Mouse (Mus musculus) CD4-positive naive resting alpha-beta T cell, adult 76 days (primary cell): ENCODE results near the gene Mosmo. TPM values are rescaled to one million over a fixed set of nuclear protein-coding genes. Genes with fewer than 3 reads are reported as not detected.

Source experiments
- total RNA-seq: library from RNA; stranded (reverse); gene quantifications from one replicate; pipeline ENCODE4 v1.2.4, GENCODE M21; 2023

The Mosmo gene
- 25.7 TPM for total RNA-seq

DNA sequence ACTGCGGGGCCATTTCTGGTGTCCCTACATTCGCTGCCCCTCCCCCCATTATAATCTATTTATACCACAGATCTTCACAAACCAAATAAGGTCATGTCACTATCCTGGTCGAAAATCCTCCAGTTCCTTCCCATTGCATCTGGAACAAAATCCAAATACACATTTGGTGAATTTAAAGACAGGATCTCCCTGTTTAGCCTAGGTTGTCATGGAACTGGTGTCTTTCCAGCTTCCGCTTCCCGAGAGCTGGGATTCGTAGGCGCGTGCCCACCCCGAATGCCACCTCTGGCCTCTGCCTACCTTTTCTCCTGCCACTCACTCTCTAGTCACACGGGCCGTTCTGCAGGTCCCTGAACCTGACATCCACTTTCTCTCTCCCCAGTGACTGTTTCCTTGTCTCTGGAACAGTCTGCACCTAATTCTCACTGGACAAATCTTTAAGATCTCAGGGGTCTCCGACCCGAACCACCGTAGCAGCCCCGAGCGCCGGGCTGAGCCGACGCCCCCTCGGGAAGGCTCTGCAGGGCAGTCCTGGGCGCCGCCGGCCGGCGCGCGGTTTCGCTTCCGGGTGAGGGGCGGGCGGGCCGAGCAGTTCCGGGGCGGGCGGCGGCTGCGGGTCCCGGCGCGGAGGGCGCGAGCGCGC, at the start of gene Mosmo:
Gene Mosmo (plus strand): TSS at position 618 of the 643 bp plus-strand sequence.

DNA sequence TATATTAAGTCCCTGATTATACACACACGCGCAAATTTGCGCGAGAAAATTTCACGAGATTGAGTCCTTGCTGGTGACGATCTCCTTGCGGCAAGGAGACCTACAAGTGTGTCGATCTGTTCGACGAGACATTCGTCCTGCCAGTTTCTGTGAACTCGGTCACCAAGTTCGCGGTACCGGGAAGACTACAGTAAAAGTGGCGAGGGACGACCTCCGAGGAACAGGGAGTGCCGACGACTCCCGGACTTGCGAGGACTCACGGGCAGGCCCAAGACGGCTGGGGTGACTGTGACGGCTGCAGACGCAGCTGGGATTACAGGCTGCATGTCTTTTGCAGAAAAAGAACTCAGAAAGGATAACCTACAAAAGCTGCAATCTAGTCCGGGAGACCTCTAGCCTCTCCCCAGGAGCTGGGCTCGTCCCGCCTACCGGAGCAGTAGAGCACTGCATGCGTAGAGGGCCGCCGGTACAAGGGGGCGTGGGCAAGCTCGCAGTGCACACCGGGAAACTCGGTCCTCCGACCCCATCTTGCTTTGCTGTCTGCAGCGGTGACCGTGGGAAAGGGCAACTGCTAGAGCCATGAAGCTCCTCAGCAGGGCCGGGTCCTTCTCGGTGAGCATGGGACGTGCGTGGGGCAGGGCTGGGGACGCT, 42.6 kb upstream of the Mosmo start, which contains the start of gene Uqcrc2:
Gene Uqcrc2 (plus strand): TSS at position 466 of the 651 bp plus-strand sequence.

DNA sequence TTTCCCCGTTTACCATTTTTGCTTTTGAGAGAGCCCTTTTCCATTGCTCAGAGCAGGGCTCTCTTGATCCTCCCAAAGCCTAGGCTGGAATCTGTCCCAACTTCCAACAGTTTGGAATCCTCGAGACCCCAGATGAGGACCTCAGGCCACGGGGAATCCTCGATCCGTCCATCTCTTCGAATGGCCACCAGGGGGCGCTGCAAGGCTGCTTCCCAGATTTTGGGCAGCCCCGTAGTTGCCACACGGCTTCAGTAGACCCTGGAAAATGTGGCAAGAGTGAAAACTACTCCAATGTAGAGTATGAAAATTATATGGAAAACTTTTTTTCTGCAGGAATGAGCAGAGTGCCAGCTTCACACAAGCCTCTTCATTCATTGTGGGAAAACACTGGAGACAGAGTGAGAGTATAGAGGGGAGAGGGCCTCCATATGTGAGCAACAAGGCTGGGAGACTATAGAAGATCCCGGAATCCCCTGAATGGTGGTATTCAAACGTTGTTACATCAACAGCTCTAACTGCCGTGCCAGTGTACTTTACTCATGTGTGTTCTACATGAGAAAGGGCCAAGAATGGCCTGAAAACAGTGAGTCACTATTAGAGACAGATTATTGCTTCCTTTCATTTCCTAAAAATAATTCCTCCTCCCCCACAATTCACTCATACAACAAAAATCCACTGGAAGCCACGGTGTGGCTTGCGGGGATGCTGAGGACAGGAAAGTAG, 7.1 kb upstream of the Mosmo start, which contains the start of gene Pdzd9:
Gene Pdzd9 (minus strand): TSS at position 191 of the 723 bp plus-strand sequence.

DNA sequence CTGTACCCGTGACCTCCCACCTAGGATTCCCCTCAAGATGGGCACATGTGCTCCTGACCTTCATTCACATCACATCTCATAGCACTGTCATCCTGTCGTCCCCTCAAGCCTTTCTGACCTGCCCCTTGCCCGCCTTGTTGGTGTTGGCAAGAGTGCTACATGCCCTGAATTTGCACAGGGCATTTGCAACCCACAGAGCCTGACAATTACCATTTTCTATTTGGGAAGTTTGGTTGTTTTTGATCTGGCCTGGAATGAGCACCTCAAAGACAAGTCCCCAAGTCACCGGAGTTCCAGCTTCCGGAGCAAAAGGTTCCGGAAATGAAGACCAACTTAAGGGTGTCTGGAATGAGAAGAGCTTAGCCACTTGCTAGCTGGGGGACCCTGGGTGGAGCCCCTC, 61.6 kb downstream of the Mosmo start, which contains the start of gene Vwa3a:
Gene Vwa3a (plus strand): TSS at position 301 of the 400 bp plus-strand sequence.

Other genes starting within 250 kb of the Mosmo start
- 91.3 TPM for gene Uqcrc2, start 42.4 kb upstream of the Mosmo start, total RNA-seq
- not detected for gene Pdzd9, start 7.3 kb upstream of the Mosmo start, total RNA-seq
- gene Vwa3a, start 61.7 kb downstream of the Mosmo start, total RNA-seq: not detected
- gene Gm5737, start 134.7 kb downstream of the Mosmo start, total RNA-seq: not detected
- 6.3 TPM for gene Eef2k, start 165.2 kb downstream of the Mosmo start, total RNA-seq
- gene Polr3e, start 240.1 kb downstream of the Mosmo start, total RNA-seq: 32.2 TPM